Mouse (Mus musculus) cerebellum, postnatal 14 days (tissue): Measurements from ENCODE around the gene Mtfr1l.

Experiments
- DNase-seq, 2 experiments: peaks; one replicate each; pipeline ENCODE4 v3.0.0; 2021; ENCODE audit warnings: mixed read lengths in 2 of 2

Gene Mtfr1l

DNA sequence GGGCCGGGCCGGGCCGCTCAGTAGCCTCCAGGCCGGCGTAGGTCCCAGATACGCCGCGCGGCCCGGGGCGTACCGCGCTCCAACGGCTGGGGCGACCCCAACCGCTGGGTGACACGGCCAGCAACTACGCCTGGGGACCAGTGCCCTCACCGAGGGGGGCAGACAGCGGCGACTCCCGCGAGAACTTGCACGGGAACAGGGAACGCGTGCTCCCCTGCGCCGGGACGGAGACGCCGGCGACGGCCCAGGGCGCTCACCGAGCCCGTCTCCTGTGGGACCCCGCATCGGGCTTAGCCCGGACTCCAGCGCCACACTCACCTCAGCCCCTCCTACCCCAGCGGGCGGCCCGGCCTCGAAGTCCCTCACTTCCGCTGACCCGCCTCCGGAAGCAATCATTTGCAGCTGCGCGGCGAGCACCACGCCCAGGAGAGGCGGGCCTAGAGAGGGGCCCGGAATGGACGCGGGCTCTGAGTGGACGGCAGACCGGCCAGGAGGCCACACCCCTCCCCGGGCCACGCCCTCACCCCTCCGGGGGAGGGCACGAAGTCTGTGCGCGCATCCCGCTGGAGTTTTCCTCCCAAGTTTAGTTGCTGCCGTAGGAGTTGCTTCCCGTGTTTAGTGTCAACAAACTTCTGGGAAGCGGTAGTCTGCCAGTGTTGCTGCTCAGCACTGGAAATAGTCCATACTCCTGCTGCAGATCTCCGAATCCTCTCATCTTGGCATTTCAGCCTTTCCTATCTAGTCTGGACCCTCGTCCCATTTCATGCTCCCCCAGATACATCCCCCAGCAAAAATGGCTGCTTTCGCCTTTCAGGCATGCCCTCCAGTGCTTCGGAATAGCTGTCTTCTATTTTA, at the start of gene Mtfr1l:
Gene Mtfr1l (minus strand): TSS at position 456 of the 855 bp plus-strand sequence.
- peak; percentile 95 to 97 for DNase-seq

DNA sequence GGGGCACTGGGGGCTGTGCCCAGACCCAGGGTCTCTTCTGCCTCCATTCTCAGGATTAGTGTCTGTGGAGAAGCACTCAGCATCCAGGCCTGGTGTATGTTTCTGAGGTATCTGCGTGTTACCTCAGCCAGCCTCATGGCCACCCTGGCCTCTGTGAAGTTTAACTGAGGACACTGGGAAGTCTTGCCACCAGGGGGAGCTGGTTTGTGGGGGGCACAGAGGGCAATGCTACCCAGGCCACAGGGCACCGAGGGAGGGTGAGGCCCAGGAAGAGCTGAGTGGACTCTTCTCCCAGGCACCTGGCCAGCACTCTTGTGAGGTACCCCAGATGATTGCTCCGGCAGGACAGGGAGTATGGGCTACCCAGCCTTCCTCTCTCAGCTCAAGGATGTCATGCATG, 48.3 kb upstream of the Mtfr1l start:
- peak in 1 of 2 experiments; percentile 54 for DNase-seq

DNA sequence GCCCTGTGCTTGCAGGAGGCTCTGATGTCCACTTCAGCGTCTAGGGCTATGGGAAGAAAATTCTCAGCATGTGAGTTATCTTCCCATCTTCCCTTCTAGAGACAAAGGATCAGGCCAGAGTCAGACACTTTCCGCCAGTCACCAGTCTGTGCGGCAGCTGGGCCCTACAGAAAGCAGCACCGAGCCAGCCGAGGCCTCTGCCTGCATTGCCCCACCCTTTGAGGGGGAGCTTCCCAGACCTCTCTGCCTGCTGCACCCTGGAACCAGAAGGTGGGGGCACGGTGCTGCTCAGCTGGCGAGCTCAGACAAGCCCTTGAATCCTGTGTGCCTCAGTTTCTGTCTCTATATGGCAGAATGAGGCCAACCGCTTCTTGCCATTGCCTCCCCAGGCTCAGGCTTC, 46.2 kb upstream of the Mtfr1l start:
- peak in 1 of 2 experiments; percentile 49 for DNase-seq

DNA sequence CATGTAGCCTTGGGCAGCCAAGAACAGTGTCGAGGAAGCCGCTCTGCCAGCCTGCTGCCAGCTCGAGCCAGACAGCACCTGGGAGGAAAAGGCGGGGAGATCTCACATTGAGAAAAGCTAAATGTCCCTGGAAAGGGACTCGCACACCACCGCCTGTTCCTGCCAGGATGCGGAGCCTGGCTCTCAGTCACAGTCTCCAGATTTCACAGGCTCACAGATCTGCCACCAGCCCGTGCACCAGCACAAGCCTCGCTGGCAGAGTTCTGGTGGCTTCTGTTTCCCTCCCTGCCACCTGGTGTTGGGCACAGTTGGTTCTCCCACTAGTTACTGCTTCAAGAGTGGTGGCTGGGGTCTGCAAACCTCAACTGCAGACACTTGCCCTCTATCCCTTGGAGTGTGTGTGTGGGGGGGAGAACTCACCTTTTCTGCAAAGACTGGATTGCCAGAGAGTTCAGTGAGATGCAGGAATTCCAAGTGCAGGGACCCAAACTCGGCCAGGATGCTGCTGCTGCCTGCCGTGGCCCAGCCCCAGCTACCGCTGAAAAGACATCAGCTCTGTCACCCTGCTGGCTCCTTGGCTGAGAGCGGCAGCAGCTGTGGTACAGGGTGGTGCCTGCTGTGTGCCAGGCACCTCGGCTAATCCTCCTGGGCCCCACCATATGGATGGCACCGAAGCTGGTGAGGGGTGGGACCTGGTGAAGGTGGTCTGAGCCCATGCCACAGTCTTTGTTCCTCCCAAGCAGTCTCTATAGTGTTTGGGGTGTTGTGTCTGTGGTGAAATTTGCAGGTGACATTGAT, 45.4 kb upstream of the Mtfr1l start:
- DNase-seq: peak; percentile 77 to 81

DNA sequence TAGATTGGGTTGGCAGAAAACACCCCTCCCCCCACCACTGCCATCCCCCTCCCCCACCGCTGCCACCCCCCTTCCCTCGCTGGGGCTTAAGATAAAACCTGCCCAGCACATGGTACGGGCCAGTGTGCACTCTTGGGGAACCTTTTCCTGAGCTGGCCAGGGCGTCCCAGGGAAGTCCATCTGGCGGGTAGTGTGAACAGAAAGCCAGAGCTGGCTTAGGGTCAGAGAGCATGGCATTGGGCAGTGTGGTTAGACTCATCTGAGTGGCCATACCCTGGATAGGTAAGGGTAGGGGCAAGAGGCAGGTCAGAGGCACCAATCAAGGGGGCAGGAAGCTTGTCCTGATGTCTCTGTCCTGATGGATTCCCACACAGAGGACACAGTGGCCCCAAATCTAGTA, 44.4 kb upstream of the Mtfr1l start:
- DNase-seq: peak in 1 of 2 experiments; percentile 62

DNA sequence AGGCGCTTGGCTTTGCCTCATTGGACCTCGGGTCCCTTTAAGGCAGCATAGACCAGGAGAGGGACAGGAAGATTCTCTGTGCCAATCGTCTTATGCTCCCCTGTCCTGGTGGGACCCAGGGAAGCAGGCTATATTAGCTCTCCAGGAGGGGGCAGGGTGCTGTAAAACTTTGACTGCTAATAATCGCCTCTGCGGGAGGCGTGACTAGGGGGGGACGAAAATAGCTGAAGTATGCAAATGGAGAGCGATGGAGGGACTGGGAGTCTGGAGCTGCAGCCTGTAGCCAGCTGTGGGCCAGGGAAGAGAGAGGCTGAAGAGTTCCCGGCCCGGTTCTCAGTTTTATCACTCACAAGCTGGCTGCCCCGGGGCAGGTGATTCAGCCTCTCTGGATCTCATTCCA, 44.0 kb upstream of the Mtfr1l start:
- no peak for DNase-seq

DNA sequence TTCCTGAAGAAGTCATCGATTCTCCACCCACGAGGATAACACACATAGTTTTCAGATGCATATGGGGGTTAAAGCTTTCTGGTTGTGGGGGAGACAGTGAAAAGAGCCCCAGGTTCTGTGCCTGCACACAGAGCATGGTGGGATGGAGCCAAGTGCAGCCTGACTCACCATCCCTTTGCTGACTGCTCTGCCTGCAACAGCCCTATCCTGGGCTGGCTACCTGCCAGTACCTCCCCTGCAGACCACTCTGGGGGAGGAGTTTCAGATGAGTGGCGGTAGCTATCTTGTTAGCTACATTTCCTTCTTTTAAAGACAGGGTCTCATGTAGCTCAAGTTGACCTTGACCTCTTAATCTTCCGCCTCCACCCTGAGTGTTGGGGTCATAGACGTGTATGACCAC, 43.2 kb upstream of the Mtfr1l start:
- peak in 1 of 2 experiments; percentile 59 for DNase-seq

DNA sequence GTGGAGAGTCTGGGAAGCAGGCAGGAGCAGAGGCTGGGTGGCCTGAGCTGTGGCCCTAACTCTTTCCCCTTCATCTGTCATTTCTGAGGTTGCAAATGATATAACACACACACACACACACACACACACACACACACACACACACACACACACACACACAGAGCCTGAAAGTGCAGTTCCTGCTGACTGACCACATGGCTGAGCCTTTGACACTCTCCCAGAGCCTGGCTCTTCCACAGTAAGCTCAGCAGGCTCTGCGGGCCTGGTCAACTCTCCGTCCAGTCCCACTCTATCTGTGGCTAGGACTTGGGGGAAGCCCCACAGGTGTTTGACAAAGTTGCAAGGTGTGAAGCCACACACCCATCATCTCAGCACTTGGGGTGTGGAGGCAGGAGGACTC, 42.1 kb upstream of the Mtfr1l start:
- DNase-seq: peak; percentile 49 to 62

DNA sequence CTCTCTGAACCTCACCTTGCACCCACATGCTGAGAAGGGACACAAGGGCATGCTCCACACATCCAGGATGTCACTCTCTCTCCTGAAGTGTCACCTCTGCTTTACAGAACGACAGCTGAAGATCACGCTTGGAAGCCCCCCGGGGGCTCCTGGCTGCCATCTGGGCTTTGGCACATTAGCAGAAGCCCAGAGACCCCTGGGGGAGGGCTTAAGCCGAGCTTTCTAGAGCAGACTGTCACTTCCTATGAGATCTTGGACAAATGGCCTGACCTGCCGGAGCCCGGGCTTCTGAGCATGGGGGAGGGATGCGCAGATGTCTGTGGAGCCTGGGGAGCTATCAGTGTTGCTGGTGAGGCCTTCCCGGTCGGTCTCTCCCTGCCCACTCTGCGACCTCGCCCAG, 40.3 kb upstream of the Mtfr1l start:
- peak; percentile 57 to 67 for DNase-seq

DNA sequence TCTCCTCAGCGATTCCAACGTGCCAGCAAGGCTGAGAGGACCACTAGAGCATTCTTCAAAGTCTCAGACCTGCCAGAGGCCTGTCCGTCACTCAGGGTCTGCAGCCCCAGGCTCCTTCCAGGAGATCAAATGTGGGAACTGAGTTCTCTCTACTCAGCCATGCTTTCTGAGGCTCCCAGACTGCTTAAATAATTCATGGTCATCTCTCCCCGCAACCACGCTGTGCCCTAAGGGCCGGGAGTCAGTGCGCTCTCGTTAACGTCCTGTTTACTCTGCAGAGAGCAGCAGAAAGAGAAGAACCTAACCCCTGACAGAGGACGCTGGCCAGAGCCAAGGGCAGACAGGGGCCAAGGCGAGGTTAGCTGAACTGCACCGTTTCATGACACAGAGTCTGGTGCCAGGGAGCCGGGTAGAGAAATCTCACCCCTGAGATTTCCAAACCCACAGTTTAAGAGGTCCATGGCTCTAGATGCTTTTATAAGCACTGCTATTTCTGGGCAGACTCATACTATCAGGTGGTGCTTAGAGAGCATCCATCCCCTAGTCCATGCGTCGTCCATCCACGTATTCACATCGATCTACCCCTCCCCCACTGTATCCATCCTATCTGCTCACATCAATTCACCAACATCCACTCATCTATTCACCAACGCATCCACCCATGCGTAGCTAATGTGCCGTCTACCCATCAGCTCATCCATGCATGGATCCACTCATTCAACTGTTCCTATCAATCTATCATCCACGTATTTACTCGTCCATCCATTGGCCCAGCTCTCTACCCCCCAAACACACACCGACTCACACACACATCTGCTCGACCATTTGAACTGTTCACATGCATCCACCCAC, 37.5 kb upstream of the Mtfr1l start:
- no peak for DNase-seq

DNA sequence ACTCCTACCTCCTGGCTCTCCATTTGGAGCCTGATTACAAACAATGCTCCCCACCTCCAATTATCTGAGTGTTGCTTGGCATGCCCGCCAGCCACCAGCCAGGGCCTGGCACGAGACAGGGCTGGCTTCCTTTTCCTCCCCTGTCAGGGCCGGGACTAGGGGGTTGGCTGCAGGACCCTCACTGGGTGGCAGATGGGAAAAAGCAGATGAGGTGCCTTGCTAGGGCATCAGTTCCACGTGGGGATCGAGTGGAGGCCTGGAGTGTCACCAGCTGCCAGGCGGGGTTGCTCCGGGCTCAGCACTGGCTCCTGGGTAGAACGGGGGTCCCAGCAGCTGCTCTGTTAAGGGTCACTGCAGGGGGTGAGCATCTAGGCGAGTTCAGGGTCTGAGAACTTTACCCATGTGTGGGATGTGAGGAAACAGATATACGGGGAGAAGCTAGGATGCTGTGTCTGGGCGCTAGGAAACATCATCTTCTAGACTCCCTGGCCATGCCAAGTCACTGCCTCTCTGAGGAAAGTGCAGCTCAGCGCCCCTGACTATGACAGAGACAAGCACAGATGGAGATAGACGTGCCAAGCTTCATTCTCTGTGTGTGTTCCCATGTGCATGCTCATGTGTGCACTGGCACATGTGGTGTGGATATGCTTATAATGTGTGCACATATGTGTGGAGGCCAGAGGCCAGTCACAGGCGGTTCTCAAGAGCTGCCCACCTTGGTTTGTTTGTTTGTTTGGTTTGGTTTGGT, 35.7 kb upstream of the Mtfr1l start:
- peak; percentile 49 to 64 for DNase-seq

DNA sequence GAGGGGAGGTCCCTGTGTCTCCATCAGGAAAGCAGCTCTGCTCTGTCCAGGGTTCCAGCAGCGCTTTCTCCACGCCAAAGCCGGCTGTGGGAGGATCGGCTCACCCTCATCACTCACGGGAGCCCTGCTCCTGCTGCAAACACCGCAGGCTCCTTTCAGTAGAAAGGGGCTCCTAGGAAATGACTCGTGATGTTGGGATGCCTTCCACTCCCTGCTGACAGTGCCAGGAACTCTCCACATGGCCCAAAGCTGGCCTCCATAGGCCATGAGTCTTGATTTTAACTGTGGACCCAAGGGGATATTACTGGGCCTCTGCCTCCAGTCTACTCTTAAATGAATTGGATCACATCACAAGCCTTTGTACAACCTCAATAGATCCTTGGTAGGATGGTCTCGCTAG, 34.6 kb upstream of the Mtfr1l start:
- peak in 1 of 2 experiments; percentile 44 for DNase-seq

DNA sequence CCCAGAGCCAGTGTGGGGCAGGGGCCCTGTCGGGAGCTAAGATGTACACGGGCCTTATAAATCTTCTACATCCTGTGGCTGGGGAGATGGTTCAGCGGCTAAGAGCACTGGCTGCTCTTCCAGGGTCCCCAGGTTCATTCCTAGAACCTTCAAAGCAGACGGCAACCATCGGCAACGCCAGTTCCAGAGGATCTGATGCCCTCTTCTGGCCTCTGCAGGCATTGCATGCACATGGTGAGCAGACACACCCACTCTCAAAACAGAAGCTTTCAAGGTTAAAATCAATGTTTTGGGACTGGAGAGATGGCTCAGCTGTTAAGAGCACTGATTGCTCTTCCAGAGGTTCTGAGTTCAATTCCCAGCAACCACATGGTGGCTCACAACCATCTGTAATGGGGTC, 34.0 kb upstream of the Mtfr1l start:
- peak in 1 of 2 experiments; percentile 83 for DNase-seq

DNA sequence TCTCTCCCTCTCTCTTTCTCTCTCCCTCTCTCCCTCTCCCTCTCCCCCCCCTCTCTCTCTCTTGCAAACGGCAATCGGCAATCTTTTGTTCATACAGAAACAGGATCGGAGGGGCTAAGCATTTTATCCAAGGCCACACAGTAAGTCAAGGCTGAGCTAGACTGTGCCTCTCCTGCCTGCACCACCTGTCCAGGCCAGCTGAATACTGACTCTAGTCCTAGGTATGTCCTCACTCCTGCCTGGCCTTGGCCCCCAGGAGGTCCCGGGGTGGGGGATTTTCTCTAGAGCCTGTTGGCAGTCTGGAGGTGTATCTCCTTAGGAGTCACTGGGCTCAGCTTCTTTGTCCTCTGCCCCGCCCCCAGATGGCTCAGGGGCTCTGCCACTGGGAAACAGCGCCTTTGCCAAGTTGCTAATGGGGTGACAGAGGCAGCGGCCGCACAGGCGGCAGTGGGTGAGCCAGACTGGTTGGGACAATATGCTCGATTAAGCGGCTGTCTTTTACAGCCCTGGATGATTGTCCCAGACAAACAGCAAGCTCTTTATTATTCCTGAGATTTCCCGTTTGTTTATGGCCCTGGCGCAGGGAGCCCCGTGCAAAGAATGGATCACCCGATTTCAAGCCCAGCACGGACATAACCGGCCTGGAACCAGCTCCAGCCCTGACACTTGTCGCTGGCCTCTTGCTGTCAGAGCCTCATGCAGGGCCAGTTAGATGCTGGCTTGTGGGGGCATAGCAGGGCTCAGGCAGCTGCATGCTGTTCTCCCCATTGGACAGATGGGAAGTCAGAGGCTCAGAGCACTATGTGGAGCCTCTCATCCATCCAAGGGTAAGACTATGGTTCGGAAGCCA, 32.4 kb upstream of the Mtfr1l start:
- peak; percentile 69 to 76 for DNase-seq

DNA sequence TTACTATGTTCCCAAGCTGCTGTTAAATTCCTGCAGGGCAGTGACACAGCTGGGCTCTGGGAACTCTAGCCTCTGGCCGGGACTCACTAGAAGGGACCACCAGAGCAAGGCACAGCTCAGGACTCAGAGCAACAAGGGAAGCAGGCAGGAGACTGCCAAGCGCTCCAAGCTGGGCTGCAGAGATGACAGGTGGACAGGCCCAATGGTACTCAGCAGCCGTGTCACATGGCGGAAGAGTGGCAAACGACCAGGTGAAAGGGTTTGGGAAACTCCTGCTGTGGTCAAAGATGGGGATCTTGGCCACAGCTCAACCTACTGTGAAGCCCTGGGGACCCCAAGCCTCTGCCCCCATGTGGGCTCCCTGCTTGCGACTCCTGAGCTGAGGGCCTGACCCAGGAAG, 28.9 kb upstream of the Mtfr1l start:
- DNase-seq: peak in 1 of 2 experiments; percentile 54

DNA sequence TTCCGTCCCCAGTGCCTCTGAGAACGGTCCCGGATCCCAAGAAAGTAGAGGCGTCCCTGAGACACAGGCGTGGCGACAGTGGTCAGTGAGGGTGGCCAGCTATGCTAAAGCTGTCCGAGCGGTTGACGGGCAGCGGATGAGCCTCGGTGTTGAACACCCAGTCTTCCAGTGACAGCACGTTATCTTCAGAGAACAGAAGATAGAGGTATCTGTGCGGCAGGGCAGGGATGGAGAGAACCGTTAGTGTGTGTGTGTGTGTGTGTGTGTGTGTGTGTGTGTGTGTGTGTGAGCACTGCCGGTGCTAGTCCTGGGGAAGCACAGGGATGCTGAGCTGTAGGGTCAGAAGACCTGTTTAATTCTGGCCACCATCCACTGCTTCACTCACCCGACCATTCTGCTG, 28.4 kb upstream of the Mtfr1l start:
- DNase-seq: no peak

DNA sequence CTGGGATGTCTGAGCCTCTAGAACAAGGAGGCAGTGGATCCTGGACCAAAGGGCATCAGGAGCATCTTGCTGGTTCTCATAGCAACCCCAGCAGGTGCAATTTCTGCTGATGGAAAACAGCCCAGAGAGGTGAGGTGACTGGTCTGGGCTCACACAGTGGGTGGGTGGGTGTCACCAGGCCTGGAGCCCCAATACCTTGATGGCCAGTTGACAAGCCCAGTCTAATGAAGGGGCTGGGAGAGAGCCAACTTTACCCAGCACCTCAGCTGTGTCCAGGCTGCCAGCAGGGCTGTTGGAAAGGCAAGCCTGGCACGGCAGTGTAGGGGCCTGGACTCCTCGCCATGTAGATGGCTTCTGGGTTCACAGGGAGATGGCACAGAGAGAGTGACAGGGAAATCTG, 26.8 kb upstream of the Mtfr1l start:
- peak; percentile 74 to 81 for DNase-seq

DNA sequence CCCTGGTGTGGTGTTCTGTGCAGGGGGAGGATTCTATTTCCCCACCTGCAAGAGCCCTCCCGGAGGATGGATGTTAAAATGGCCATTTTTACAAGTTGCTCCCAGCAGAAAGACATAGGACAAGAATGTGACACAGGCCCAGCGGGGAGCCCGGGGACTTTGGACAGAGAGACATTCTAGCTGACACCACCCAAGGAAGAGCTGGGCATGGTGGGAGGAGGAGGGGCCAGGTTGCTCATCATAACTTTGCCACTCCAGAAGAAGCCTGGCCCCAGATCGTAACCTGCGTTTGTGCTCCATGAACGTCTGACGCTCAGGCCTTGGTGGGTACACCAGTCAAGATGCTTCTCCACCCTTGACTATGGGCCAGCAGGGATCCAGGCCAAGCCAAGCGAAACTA, 25.5 kb upstream of the Mtfr1l start:
- DNase-seq: no peak

DNA sequence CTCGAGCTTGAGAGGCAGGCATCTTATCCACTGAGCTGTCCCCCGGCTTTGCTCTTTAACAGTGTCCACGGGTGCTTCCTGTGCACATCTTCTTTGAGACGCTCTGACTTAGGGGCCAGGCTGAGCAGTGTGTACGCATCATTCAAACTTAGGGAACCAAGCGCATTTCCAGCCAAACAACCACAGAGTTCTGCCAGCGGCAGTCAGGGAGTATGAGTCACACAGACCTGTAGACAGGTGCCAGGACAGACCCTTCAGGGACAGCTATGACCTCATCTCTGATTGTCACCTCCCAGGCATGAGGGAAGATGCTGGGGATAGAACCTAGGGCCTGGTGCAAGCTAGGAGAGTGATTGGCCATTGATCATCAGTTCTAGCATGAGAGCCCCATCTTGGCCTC, 24.0 kb upstream of the Mtfr1l start:
- no peak for DNase-seq

DNA sequence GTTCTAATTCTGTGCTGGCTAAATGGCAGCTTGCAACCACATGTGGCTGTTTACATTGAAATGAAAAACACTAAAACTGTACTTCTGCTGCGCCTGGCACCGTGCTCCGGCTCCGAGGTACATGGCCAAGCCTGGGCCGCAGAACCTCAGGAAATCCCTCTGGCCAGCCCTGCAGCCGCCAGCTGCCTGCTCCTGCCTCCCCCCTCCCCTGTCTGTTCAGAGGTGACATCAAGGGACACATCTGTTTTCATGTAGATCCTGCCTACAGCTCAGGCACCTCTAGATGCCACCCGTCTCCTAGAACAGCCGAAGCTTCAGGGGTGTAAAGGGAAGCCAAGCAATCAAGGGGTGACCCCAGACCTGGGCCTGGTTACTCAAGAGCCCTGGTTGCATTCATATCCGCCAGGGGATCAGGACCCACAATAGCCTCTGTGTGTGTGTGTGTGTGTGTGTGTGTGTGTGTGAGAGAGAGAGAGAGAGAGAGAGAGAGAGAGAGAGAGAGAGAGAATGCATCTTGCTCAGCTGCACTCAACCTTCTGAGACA, 23.5 kb upstream of the Mtfr1l start:
- DNase-seq: no peak
